Mouse (Mus musculus) urinary bladder, postnatal 14 days (tissue): ENCODE measurements around the gene Agl.
"Not testable (repeated sequence)": the region's sequence is repeated elsewhere in the genome, so short reads cannot be mapped to it uniquely, and the experiment has no call there.

ENCODE experiments used
- DNase-seq: peaks from one replicate; pipeline ENCODE4 v3.0.0; 2021; ENCODE audit warnings: low spot score

Gene Agl

GRCm38 (mm10) chr3:116748391-116749170, 59.4 kb downstream of the Agl start:
- DNase-seq: peak; percentile 42

- DNase-seq: not testable (repeated sequence)
These were observed 60.3 kb downstream of the Agl start for GRCm38 (mm10) chr3:116747648-116748047.

GRCm38 (mm10) chr3:116740963-116741362, 67.0 kb downstream of the Agl start:
- no peak for DNase-seq

- no peak for DNase-seq
These were observed 67.9 kb downstream of the Agl start for GRCm38 (mm10) chr3:116740106-116740505.

- peak; percentile 39 for DNase-seq
These were observed 70.6 kb downstream of the Agl start for GRCm38 (mm10) chr3:116737326-116737731.

GRCm38 (mm10) chr3:116729483-116730174, 78.3 kb downstream of the Agl start:
- no peak for DNase-seq

- DNase-seq: no peak
These were observed 81.2 kb downstream of the Agl start for GRCm38 (mm10) chr3:116726807-116727206.

- no peak for DNase-seq
These were observed 84.2 kb downstream of the Agl start for GRCm38 (mm10) chr3:116723496-116724481.

- no peak for DNase-seq
These were observed 85.0 kb downstream of the Agl start for GRCm38 (mm10) chr3:116722980-116723379.

GRCm38 (mm10) chr3:116718951-116719350, 89.0 kb downstream of the Agl start:
- no peak for DNase-seq

GRCm38 (mm10) chr3:116713031-116713430, 94.9 kb downstream of the Agl start:
- no peak for DNase-seq

- DNase-seq: no peak
These were observed 95.5 kb downstream of the Agl start, which contains the start of gene Slc35a3 for GRCm38 (mm10) chr3:116712436-116712881. Gene Slc35a3 (minus strand): TSS chr3:116712831.

- peak; percentile 81 for DNase-seq
These were observed 96.1 kb downstream of the Agl start for GRCm38 (mm10) chr3:116711624-116712435.

- no peak for DNase-seq
These were observed 97.0 kb downstream of the Agl start for GRCm38 (mm10) chr3:116710941-116711340.

GRCm38 (mm10) chr3:116705637-116706204, 102.2 kb downstream of the Agl start:
- no peak for DNase-seq

GRCm38 (mm10) chr3:116703835-116704234, 104.1 kb downstream of the Agl start:
- no peak for DNase-seq

GRCm38 (mm10) chr3:116702647-116703272, 105.2 kb downstream of the Agl start:
- DNase-seq: no peak

GRCm38 (mm10) chr3:116701601-116702000, 106.4 kb downstream of the Agl start:
- no peak for DNase-seq

- no peak for DNase-seq
These were observed 109.2 kb downstream of the Agl start for GRCm38 (mm10) chr3:116698786-116699185.

GRCm38 (mm10) chr3:116695666-116695985, 112.3 kb downstream of the Agl start:
- no peak for DNase-seq
